Mouse (Mus musculus) cerebellum, adult 2 months (tissue): Measurements from ENCODE around the gene Fam104a. TPM values are rescaled to one million over a fixed set of nuclear protein-coding genes. Genes with fewer than 3 reads are reported as not detected.

Experiments used
- DNase-seq, 2 experiments: peaks; one replicate each; pipeline ENCODE4 v3.0.0; 2021
- H3K27ac ChIP-seq: fragments of 200-500 bp; 2 replicates; pipeline ENCODE4 v1.5.1; 2012; ENCODE audit warnings: low read length, control low read depth, inconsistent platforms; ENCODE audit not compliant: insufficient read depth
- H3K27me3 ChIP-seq: fragments of 200-500 bp; 2 replicates; pipeline ENCODE4 v1.6.1; 2012; ENCODE audit warnings: inconsistent platforms, mild to moderate bottlenecking, low read length, moderate library complexity; ENCODE audit not compliant: control insufficient read depth, insufficient read depth
- H3K4me1 ChIP-seq: fragments of 200-500 bp; 2 replicates; pipeline ENCODE4 v1.6.1; 2011; ENCODE audit warnings: low read length; ENCODE audit not compliant: control insufficient read depth, insufficient read depth
- H3K4me3 ChIP-seq: fragments of 200-500 bp; replicated peaks from 2 replicates; pipeline ENCODE3; 2011; ENCODE audit warnings: mild to moderate bottlenecking, low read depth, low read length, control low read depth; ENCODE audit not compliant: insufficient read depth
- CTCF ChIP-seq: fragments of 200-500 bp; IDR thresholded peaks from 2 replicates; pipeline ENCODE4 v1.5.1; 2011; ENCODE audit warnings: low read depth, mild to moderate bottlenecking, control low read depth, low read length, moderate library complexity, borderline replicate concordance; ENCODE audit not compliant: insufficient read depth
- POLR2A ChIP-seq: fragments of 200-500 bp; IDR thresholded peaks from 2 replicates; pipeline ENCODE4 v1.6.1; 2011; ENCODE audit warnings: low read length, control low read depth, borderline replicate concordance; ENCODE audit not compliant: insufficient read depth
- WGBS: fragments of 180-500 bp; shearing (Covaris S2); methylation state at CpG from one replicate; pipeline ENCODE4 v1.1.7; 2018; 5-methylcytosine and 5-hydroxymethylcytosine counted together
- polyA plus RNA-seq: library from polyadenylated mRNA; depleted of rRNA; stranded (reverse); fragments of >200 nt; gene quantifications from 2 replicates; pipeline ENCODE4 v1.2.3, GENCODE M21; 2012; rRNA removed

Fam104a gene
- polyA plus RNA-seq, 1 experiment, result 32.9 TPM

GRCm38 (mm10) chr11:113619420-113620080 is 64.4 kb downstream of the Fam104a start:
- DNase-seq, result no peak
- H3K27me3 ChIP-seq, result no peaks in the 10 kb centered on the region
- TF ChIP-seq CTCF, result no peak
- no peak for TF ChIP-seq POLR2A

DNA sequence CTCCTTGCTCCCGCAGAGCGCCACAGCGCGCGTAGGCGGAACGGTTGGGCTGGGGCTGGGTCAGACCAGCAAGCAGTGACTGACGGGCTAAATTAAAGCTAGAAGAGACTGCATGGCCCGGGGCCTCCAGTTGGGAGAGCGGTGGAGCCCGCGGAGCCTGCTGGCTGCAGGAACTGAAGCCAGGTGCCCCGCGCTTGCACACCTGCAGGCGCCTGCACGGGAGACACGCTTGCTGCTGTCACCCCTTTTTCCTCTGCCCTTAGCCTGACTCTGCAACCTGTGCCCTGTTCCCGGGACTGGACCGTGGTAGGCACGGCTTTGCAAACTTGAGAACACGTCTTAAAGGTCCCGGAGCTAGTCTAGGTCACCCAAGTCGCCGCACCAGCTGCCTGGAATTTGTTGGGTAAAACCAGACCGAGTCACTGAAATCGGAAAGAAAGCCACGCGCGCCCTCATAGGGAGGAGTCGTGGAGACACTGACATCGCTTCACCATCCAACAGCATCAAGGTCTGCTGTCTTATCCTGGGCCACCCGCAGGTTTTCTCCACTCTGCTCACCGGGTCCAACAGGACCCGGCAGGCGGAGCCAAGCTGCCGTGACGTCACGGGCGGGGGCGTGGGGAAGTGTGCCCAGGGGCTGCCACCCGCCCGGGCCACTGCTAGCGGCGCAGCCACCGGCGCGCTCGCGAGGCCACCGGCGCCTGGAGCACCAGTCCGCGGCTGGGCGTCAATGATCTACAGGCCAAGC is 65.1 kb downstream of the Fam104a start, which contains the start of gene Sstr2:
Gene Sstr2 (plus strand): TSS at position 671 of the 748 bp plus-strand sequence.
- DNase-seq, result peak; percentile 73
- under 1% methylated on average over 54 of the region's 54 CpGs for WGBS
- Histone ChIP-seq H3K27ac (no peak within 1 kb of the TSS), H3K4me1 (peaks cover 7% of the 10 kb centered on the region; the same call in 1 of the 2 replicates), H3K4me3 (peak within 1 kb of the TSS; percentile 55), H3K27me3 (no peaks in the 10 kb centered on the region)
- no peak for TF ChIP-seq CTCF
- no peak for TF ChIP-seq POLR2A

More at GRCm38 (mm10) chr11:113619420-113620080, 64.4 kb downstream of the Fam104a start:
- WGBS, result under 1% methylated on average over 31 of the region's 31 CpGs
- no peak overlapping the region for H3K27ac ChIP-seq
- H3K4me3 ChIP-seq, result peak overlapping the region; percentile 55
- H3K4me1 ChIP-seq, result peaks cover 7% of the 10 kb centered on the region; the same call in 1 of the 2 replicates

- peak overlapping the region; percentile 55 for H3K4me3 ChIP-seq
- WGBS, result 27% methylated on average over 4 of the region's 4 CpGs
- DNase-seq, result no peak
- H3K27me3 ChIP-seq, result no peaks in the 10 kb centered on the region
- H3K4me1 ChIP-seq, result peaks cover 7% of the 10 kb centered on the region; the same call in 1 of the 2 replicates
- TF ChIP-seq CTCF, result no peak
- TF ChIP-seq POLR2A, result no peak
- H3K27ac ChIP-seq, result no peak overlapping the region
Observed at GRCm38 (mm10) chr11:113618303-113618671, 65.7 kb downstream of the Fam104a start.

DNA sequence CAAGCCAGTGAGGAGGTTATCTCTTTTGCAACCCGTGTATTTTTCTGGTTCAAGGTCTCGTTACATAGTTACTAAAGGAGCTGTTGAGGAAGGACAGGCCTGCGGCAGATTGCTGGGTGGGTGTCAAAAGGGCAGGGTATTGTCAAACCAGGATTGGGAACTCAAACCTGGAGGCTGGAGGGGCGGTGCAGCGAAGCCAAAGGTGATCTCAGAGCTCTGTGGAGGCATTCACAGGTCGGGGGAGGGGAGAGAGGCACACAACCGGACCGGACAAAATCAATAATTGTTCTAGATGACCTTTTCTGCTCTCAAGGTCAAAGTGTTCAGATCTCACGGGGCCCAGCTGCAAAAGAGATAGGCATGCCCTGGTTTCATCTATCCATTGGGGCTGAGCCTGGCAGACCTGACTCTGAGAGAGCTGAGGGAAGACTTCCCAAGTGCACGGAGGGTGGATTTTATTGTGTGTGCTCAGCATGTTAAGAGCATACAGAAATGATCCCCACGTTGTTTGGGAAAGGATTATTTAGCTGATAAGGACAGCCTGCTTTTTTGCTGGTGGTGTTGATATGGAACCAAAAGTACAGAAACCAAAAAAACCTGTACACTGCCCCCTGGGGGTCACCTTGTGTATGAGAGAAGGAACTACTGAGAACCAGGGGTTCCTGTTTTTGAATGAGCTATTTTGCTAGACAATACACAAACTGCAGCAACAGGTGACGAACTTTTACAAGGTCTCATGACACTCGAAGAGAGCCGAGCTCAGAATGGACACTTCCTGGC is 66.6 kb downstream of the Fam104a start:
- no peak for TF ChIP-seq POLR2A
- peak; percentile 10; the same call in 1 of the 2 replicates for TF ChIP-seq CTCF
- 66% methylated on average over 14 of the region's 14 CpGs for WGBS
- H3K27ac ChIP-seq, result no peak overlapping the region
- peaks cover 7% of the 10 kb centered on the region; the same call in 1 of the 2 replicates for H3K4me1 ChIP-seq
- DNase-seq, result peak; percentile 48 to 50
- no peak overlapping the region for H3K4me3 ChIP-seq
- H3K27me3 ChIP-seq, result no peaks in the 10 kb centered on the region

- peaks cover under 1% of the 10 kb centered on the region; the same call in 1 of the 2 replicates for H3K4me1 ChIP-seq
- no peak for TF ChIP-seq CTCF
- TF ChIP-seq POLR2A, result no peak
- no peak for DNase-seq
- H3K4me3 ChIP-seq, result no peak overlapping the region
- 89% methylated on average over 6 of the region's 6 CpGs for WGBS
- H3K27ac ChIP-seq, result no peak overlapping the region
- H3K27me3 ChIP-seq, result no peaks in the 10 kb centered on the region
Observed at GRCm38 (mm10) chr11:113614476-113614875, 69.5 kb downstream of the Fam104a start.

DNA sequence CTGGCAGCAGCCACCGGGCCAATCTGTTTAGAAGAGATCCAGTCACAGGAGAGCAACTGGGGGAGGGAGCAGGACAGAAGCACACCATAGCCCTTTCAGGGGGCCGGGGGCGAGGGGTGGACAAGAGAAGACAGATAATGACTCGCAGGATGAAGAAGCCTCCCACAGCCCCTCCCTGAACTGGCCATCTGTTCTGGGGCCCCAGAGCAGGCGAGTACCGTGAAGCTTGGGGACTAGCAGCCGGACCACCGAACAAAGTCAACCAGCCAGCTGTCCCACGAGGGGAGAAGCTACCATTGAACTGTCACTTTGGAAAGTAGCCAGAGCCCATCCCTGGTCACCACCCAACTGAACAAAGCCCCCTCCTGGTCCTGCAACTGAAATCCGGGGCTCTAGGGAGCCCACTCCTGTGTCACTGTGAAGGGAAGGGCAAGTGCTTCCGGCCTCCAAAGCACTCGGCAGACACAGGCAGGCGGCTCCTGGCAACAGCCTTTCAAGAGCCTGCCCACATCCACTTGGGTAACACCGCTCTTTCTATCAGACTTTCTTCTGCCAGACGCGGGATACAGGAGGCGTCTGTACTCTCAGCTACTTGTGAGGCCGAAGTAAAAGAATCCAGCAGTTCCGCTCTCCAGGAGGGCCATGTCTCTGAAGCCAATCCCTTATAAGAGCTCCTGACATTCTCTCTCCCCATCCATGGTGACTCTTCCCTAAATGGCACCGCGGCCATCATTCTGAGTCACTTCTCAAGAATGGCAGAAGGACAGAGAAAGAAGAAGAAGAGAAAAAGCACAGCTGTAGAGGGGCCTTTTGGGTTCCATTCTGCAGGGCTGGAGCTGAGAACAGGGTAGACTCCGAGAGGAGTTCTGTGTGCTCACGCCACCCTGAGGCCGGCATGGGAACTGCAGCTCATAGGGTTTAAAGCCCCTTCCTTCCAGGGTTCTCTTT is 72.0 kb downstream of the Fam104a start:
- Histone ChIP-seq H3K27ac (no peak overlapping the region), H3K27me3 (no peaks in the 10 kb centered on the region), H3K4me1 (no peaks in the 10 kb centered on the region), H3K4me3 (no peak overlapping the region)
- peak; percentile 67 for TF ChIP-seq CTCF
- no peak for TF ChIP-seq POLR2A
- 25% methylated on average over 24 of the region's 24 CpGs for WGBS
- DNase-seq, result peak; percentile 25 to 41

Other genes starting within 250 kb of the Fam104a start
- gene Sstr2, start 64.8 kb downstream of the Fam104a start, polyA plus RNA-seq, result 3.3 and 4.0 TPM in 2 replicates
- 84.0 and 87.5 TPM in 2 replicates for gene Cog1, start 35.0 kb downstream of the Fam104a start, polyA plus RNA-seq
- 13.0 and 14.1 TPM in 2 replicates for gene Slc39a11, start 34.1 kb downstream of the Fam104a start, polyA plus RNA-seq
- gene D11Wsu47e, start 257 bp upstream of the Fam104a start, polyA plus RNA-seq, result 10.1 and 10.5 TPM in 2 replicates
- 7.5 and 7.6 TPM in 2 replicates for gene Cpsf4l, start 25.9 kb upstream of the Fam104a start, polyA plus RNA-seq
- gene Cdc42ep4, start 67.7 kb upstream of the Fam104a start, polyA plus RNA-seq, result 73.8 and 77.5 TPM in 2 replicates